Mouse (Mus musculus) gonadal fat pad, adult 2 months (tissue): ENCODE measurements at regions not wholly inside any gene's neighbourhood (a gene's known extent, or its start where the extent isn't known, plus 50 kb on each side); places are given as distances from the start of the nearest gene placed in this dataset.
A peak's percentile ranks its signal among the peaks of the same experiment; 100 is the strongest.
"Not testable (repeated sequence)": the region's sequence is repeated elsewhere in the genome, so short reads cannot be mapped to it uniquely, and the experiment has no call there.

Source experiments
- DNase-seq: peaks from one replicate; pipeline ENCODE4 v3.0.0-alpha.2; 2012; ENCODE audit warnings: low read depth

DNA sequence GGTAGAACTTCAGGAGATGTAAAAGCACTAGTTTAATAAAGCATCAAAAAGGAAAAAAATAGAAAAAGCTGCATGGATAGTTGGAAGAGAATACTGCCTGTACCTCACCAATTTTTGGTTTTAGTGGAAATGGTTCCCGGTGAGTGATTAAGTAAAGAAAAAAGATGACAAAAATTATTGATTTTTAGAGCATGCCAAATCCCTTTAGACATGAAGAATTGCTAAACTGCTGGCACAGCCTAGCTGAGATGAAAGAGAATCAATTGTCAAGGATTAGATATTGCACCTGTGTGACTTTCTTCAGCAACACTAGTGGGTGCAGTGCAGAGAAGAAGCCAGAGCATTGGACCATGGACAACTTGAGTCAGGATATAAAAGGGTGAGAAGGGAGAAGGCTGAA is 348.7 kb upstream of the Cpeb2 start:
- DNase-seq: no peak

- no peak for DNase-seq
Observed at GRCm38 (mm10) chr5:42891890-42892289, 341.1 kb upstream of the Cpeb2 start.

DNA sequence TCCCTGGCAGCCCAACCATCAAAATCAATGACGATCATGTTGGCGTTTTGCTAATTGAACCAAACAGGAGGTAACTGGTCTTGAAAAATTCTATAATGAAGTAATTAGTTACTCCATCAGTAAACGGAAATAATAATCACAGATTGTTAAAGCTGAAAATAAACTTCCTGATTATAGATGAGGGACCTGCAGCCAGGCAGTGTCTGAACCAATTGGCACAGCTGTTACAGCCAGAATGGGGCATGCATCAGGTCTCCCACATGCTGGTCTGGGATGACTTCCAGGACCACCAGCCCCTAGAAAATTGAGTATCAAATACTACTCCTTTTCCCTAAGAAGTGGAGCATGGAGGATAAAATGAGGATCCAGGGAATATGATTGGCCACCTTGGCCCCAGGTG is 326.8 kb upstream of the Cpeb2 start:
- no peak for DNase-seq

DNA sequence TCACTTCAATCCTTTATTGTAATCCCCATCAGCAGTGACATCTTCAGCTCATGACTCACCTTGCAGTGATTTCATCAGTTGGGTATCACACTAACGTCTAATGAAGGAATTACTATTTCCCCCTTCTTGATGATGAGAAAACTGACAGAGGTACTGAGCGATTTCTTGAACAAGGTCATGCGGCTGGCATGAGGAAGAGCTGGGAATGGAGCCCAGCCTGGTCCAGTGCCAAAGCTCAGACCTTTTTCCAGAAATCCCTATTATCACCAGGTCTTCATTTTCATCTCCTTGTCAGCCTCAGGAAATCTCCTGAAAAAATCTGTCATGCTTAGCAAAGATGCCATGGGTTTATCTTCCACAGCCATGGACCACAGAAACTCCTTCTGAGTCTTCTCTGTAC is 313.6 kb upstream of the Cpeb2 start:
- no peak for DNase-seq

DNA sequence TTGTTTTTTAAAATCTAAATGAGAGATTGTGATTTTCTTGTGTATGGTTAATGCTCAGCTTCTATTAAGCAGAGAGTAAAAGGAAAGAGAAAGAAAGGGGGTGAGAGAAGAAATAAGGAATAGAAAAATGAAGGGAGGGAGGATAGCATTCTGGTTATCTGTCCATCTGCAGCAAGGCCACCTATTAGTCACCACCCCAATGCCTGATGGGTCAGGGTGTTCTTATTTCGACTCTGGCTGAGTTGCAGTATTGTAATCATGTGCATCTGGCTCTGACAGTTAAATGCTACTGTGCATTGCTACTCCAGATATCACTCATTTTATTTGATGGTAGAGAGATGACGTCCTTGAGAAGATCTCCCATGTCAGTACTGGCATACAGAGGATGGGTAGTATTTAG is 300.9 kb upstream of the Cpeb2 start:
- no peak for DNase-seq

GRCm38 (mm10) chr5:42959296-42959862 is 273.6 kb upstream of the Cpeb2 start:
- no peak for DNase-seq

GRCm38 (mm10) chr5:42966952-42967351 is 266.0 kb upstream of the Cpeb2 start:
- DNase-seq: not testable (repeated sequence)

DNA sequence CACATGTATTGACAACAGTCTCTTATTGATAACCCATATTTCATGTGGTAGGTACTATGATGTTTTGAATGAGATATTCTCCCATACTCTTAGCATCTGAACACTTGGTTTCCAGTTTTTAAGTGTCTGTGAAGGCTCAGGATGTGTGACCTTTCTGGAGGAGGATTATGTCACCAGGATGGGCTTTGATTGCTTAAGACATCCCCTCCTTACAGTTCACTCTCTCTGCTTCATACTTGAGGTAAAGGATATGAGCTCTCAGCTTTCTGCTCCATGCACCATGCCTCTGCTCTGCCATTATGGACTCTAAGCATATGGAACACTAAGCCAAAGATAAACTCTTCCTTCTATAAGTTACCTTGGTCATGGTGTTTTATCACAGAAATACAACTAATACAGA is 263.8 kb upstream of the Cpeb2 start:
- DNase-seq: no peak

- no peak for DNase-seq
Observed at GRCm38 (mm10) chr5:42969621-42970020, 263.3 kb upstream of the Cpeb2 start.

DNA sequence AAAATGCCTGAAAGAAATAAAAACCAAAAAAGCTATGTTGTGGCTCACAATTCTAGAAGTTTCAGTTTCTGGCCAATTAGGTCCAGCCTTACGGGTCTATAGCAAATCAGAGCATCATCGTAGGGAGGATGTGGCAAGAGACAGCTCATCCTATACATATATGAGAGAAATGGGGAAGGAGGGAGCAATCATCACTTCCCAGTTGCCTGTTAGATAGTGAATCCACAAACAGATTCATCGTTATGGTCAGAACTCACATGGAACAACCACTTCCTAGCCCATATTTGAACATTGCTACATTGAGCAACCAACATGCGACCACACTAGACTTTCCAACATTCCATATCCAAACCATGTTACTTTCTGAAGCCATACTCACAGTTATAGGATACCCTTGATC is 255.9 kb upstream of the Cpeb2 start:
- no peak for DNase-seq

GRCm38 (mm10) chr5:42980946-42981650 is 251.9 kb upstream of the Cpeb2 start:
- no peak for DNase-seq

DNA sequence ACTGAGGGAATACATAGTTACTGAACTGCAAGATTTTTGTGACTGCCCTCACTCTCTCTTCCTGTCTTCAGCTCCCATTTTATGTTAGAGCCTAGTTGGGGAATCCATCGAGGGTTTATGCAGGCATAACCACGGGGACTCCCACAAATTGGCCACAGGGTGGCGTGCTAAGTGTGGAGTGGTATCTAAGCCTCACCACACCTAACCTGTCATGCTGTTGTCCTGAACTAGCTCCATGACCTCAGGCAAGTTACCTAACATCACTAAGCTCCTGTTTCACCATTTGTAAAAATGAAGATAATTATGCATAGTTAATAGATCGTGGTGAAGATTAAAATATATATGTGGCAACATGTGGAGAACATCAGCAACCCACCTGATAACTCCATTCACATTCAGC is 246.8 kb upstream of the Cpeb2 start:
- peak; percentile 75 for DNase-seq

DNA sequence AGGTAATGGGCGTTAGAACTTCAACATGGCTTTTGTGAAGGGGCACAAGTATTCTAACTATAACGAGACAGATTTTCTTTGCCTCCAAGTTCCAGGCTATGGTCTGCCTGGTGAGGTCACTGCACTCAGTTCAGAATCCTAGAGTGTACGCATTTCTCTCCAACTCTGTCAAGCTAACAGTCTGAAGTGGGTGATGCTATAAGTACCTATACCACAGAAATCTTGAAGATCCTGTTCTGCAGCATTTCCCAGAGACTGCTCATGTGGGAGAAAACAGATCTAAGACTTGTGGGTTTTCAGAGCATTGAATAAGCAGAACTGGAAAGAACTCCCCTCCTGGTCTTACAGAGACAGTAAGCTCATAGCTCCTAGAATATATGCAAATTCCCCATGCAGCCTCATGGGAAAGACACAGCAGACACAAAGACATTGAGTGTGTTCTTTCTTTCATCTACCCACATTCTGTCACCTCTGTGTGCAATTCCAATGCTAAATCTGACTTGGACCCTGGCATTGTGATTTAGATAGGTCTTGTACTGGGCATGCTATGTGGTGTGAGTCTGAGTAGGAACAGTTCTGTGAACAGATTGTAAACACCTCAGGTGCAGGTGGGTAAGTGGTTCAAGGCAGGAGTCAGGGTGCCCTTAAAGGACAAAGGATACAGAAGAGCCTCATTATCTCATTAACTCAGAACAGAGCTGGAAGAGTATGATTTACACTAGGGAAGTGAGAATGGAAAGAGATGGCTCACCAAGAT is 245.1 kb upstream of the Cpeb2 start:
- no peak for DNase-seq

DNA sequence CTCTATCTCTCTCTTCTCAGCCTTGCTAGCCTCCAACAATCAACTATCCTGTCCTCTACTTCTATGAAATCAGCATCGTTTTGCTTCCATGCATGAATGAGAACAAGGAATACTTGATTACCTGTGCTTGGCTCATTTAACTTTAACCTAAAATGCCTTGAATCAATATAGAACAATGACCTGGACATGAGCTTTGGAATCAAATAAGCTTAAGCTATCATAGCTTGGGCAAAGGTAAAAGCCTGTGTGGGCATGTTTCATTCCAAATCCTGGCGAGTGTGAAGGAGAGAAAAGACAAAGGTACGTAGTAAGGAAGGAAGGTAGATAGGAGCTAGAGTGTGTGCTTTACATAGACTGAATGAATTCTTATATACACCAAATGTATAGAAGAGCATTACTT is 243.7 kb upstream of the Cpeb2 start:
- no peak for DNase-seq

DNA sequence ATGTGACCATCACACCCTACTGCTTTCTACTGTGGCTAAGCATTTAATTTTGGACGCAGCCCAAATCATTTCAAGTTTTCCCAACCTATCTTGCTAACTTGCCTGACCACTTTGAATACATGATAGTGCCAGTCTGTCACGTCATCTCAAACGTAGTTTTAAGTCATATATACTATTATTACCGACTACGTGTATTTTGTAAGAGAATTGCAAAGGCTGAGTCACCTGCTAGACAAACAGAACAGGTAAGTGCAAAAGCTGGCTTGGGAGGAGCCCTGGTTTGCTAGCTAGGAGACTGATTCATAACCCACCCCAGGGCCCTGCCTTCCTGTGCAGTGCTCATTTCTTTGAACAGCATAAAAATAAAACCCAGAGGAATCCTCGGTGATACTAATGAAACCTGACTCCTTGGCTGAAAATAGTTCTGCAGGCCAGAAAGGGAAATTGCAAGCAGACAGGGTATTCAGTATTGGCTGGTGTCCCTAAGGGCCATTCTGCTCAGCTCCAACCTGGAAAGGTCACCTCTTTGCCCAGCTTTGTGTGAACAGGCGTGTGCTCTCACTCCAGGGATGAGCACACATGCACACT is 208.9 kb upstream of the Cpeb2 start:
- no peak for DNase-seq

GRCm38 (mm10) chr5:43031285-43031684 is 201.7 kb upstream of the Cpeb2 start:
- no peak for DNase-seq

GRCm38 (mm10) chr5:43031916-43032315 is 201.1 kb upstream of the Cpeb2 start:
- DNase-seq: no peak

GRCm38 (mm10) chr5:43034421-43034820 is 198.5 kb upstream of the Cpeb2 start:
- DNase-seq: no peak

GRCm38 (mm10) chr5:43037592-43037991 is 195.4 kb upstream of the Cpeb2 start:
- DNase-seq: no peak

GRCm38 (mm10) chr5:43039525-43039924 is 193.4 kb upstream of the Cpeb2 start:
- DNase-seq: no peak

GRCm38 (mm10) chr5:43042585-43042984 is 190.4 kb upstream of the Cpeb2 start:
- DNase-seq: no peak

DNA sequence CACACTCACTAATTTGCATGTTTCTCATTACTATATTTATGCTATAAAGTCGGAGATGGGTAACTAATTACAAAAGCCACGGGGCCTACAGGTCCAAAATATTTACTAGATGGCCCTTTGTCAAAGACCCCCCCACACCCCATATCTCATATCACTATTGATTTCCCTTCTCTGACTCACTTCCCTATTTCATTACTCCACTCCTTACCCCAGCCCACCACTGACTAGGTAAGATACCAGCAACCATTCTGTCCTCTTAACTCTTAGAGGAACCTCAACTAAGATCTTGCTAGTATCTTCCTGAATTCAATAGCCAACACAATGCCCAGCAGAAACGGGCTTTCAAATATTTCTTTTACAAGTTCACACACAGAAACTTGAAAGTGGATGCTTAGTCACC is 187.1 kb upstream of the Cpeb2 start:
- DNase-seq: no peak

- no peak for DNase-seq
Observed at GRCm38 (mm10) chr5:43047316-43047715, 185.7 kb upstream of the Cpeb2 start.
